Mouse (Mus musculus): ENCODE results near the gene Dock10. TPM values are rescaled to one million over a fixed set of nuclear protein-coding genes. Genes with fewer than 3 reads are reported as not detected.

Gene Dock10
- 2.7 and 3.3 TPM in 2 replicates for polyA plus RNA-seq (2014; fragmentation: Nextera tagmentation; extraction: Ambion mirVana)

GRCm38 (mm10) chr1:80757977-80758797, at the start of gene Dock10:
Gene Dock10, minus strand, starts transcription at chr1:80758527.
- ATAC-seq (replicated peaks; ENCODE audit: low FRiP score) = peak; percentile 84
- WGBS = under 1% methylated on average over 65 of the region's 82 CpGs
- DNase-seq (ENCODE audit: low spot score) = peak; percentile 78
- peak within 1 kb of the TSS; percentile 95 for H3K4me2 ChIP-seq (ENCODE audit: low read depth, low read length, severe bottlenecking)
- peaks cover 6% of the 10 kb centered on the region; the same call in 1 of the 2 replicates for H3K4me1 ChIP-seq (replicated peaks; ENCODE audit: control insufficient read depth, insufficient read depth, low read length)
- H3K4me3 ChIP-seq (ENCODE audit: low read depth, low read length) = peak within 1 kb of the TSS; percentile 58
- peak within 1 kb of the TSS; percentile 63 for H3K9ac ChIP-seq (ENCODE audit: low read length)
- no peaks in the 10 kb centered on the region for H3K9me3 ChIP-seq (ENCODE audit: control insufficient read depth, low read length)
- peaks cover 2% of the 10 kb centered on the region; the same call in 1 of the 2 replicates for H3K27me3 ChIP-seq (ENCODE audit: control insufficient read depth, insufficient read depth, low read length)
- no peak within 1 kb of the TSS for H3K27ac ChIP-seq (ENCODE audit: low read depth, low read length)
- H3K36me3 ChIP-seq (ENCODE audit: control insufficient read depth, insufficient read depth, low read length) = no peaks in the 10 kb centered on the region

- no peak overlapping the region for H3K27ac ChIP-seq (ENCODE audit: low read depth, low read length)
- no peak for ATAC-seq (replicated peaks; ENCODE audit: low FRiP score)
- WGBS = 74% methylated on average over 3 of the region's 3 CpGs
- no peaks in the 10 kb centered on the region for H3K36me3 ChIP-seq (ENCODE audit: control insufficient read depth, insufficient read depth, low read length)
- H3K27me3 ChIP-seq (ENCODE audit: control insufficient read depth, insufficient read depth, low read length) = no peaks in the 10 kb centered on the region
- no peak overlapping the region for H3K4me3 ChIP-seq (ENCODE audit: low read depth, low read length)
- no peaks in the 10 kb centered on the region for H3K9me3 ChIP-seq (ENCODE audit: control insufficient read depth, low read length)
- H3K4me2 ChIP-seq (ENCODE audit: low read depth, low read length, severe bottlenecking) = no peak overlapping the region
- H3K4me1 ChIP-seq (replicated peaks; ENCODE audit: control insufficient read depth, insufficient read depth, low read length) = no peaks in the 10 kb centered on the region
- H3K9ac ChIP-seq (ENCODE audit: low read length) = no peak overlapping the region
- no peak for DNase-seq (ENCODE audit: low spot score)
Observed at GRCm38 (mm10) chr1:80806835-80807398, 48.6 kb upstream of the Dock10 start.

- ATAC-seq (replicated peaks; ENCODE audit: low FRiP score) (no peak), DNase-seq (ENCODE audit: low spot score) (no peak)
- no peak overlapping the region for H3K4me3 ChIP-seq (ENCODE audit: low read depth, low read length)
- 84% methylated on average over 3 of the region's 3 CpGs for WGBS
- H3K9me3 ChIP-seq (ENCODE audit: control insufficient read depth, low read length) = no peaks in the 10 kb centered on the region
- H3K27ac ChIP-seq (ENCODE audit: low read depth, low read length) = no peak overlapping the region
- no peak overlapping the region for H3K9ac ChIP-seq (ENCODE audit: low read length)
- no peaks in the 10 kb centered on the region for H3K27me3 ChIP-seq (ENCODE audit: control insufficient read depth, insufficient read depth, low read length)
- no peaks in the 10 kb centered on the region for H3K36me3 ChIP-seq (ENCODE audit: control insufficient read depth, insufficient read depth, low read length)
- H3K4me2 ChIP-seq (ENCODE audit: low read depth, low read length, severe bottlenecking) = no peak overlapping the region
- H3K4me1 ChIP-seq (replicated peaks; ENCODE audit: control insufficient read depth, insufficient read depth, low read length) = no peaks in the 10 kb centered on the region
Observed at GRCm38 (mm10) chr1:80802023-80802422, 43.7 kb upstream of the Dock10 start.

- no peak overlapping the region for H3K27ac ChIP-seq (ENCODE audit: low read depth, low read length)
- ATAC-seq (replicated peaks; ENCODE audit: low FRiP score) (no peak), DNase-seq (ENCODE audit: low spot score) (no peak)
- H3K27me3 ChIP-seq (ENCODE audit: control insufficient read depth, insufficient read depth, low read length) = no peaks in the 10 kb centered on the region
- H3K4me3 ChIP-seq (ENCODE audit: low read depth, low read length) = no peak overlapping the region
- H3K9ac ChIP-seq (ENCODE audit: low read length) = no peak overlapping the region
- no peaks in the 10 kb centered on the region for H3K9me3 ChIP-seq (ENCODE audit: control insufficient read depth, low read length)
- 81% methylated on average over 2 of the region's 2 CpGs for WGBS
- no peak overlapping the region for H3K4me2 ChIP-seq (ENCODE audit: low read depth, low read length, severe bottlenecking)
- H3K36me3 ChIP-seq (ENCODE audit: control insufficient read depth, insufficient read depth, low read length) = no peaks in the 10 kb centered on the region
- no peaks in the 10 kb centered on the region for H3K4me1 ChIP-seq (replicated peaks; ENCODE audit: control insufficient read depth, insufficient read depth, low read length)
Observed at GRCm38 (mm10) chr1:80785066-80785779, 26.9 kb upstream of the Dock10 start.

GRCm38 (mm10) chr1:80784155-80784554, 25.8 kb upstream of the Dock10 start:
- WGBS = 72% methylated on average over 3 of the region's 3 CpGs
- DNase-seq (ENCODE audit: low spot score) = no peak

GRCm38 (mm10) chr1:80765504-80765903, 7.2 kb upstream of the Dock10 start:
- ATAC-seq (replicated peaks; ENCODE audit: low FRiP score) (no peak), DNase-seq (ENCODE audit: low spot score) (no peak)
- H3K4me1 ChIP-seq (replicated peaks; ENCODE audit: control insufficient read depth, insufficient read depth, low read length) = no peaks in the 10 kb centered on the region
- no peaks in the 10 kb centered on the region for H3K9me3 ChIP-seq (ENCODE audit: control insufficient read depth, low read length)
- 89% methylated on average over 2 of the region's 2 CpGs for WGBS
- no peak overlapping the region for H3K4me3 ChIP-seq (ENCODE audit: low read depth, low read length)
- no peak overlapping the region for H3K27ac ChIP-seq (ENCODE audit: low read depth, low read length)
- H3K27me3 ChIP-seq (ENCODE audit: control insufficient read depth, insufficient read depth, low read length) = no peaks in the 10 kb centered on the region
- no peak overlapping the region for H3K4me2 ChIP-seq (ENCODE audit: low read depth, low read length, severe bottlenecking)
- H3K36me3 ChIP-seq (ENCODE audit: control insufficient read depth, insufficient read depth, low read length) = no peaks in the 10 kb centered on the region
- H3K9ac ChIP-seq (ENCODE audit: low read length) = no peak overlapping the region

More at GRCm38 (mm10) chr1:80784155-80784554, 25.8 kb upstream of the Dock10 start:
- no peak for ATAC-seq (replicated peaks; ENCODE audit: low FRiP score)
- H3K4me2 ChIP-seq (ENCODE audit: low read depth, low read length, severe bottlenecking) = no peak overlapping the region
- no peak overlapping the region for H3K4me3 ChIP-seq (ENCODE audit: low read depth, low read length)
- no peak overlapping the region for H3K27ac ChIP-seq (ENCODE audit: low read depth, low read length)
- no peaks in the 10 kb centered on the region for H3K36me3 ChIP-seq (ENCODE audit: control insufficient read depth, insufficient read depth, low read length)
- H3K27me3 ChIP-seq (ENCODE audit: control insufficient read depth, insufficient read depth, low read length) = no peaks in the 10 kb centered on the region
- no peaks in the 10 kb centered on the region for H3K9me3 ChIP-seq (ENCODE audit: control insufficient read depth, low read length)
- H3K9ac ChIP-seq (ENCODE audit: low read length) = no peak overlapping the region
- H3K4me1 ChIP-seq (replicated peaks; ENCODE audit: control insufficient read depth, insufficient read depth, low read length) = no peaks in the 10 kb centered on the region

- DNase-seq (ENCODE audit: low spot score) (no peak), ATAC-seq (replicated peaks; ENCODE audit: low FRiP score) (no peak)
- H3K9me3 ChIP-seq (ENCODE audit: control insufficient read depth, low read length) = no peaks in the 10 kb centered on the region
- H3K4me2 ChIP-seq (ENCODE audit: low read depth, low read length, severe bottlenecking) = no peak overlapping the region
- no peak overlapping the region for H3K9ac ChIP-seq (ENCODE audit: low read length)
- no peaks in the 10 kb centered on the region for H3K4me1 ChIP-seq (replicated peaks; ENCODE audit: control insufficient read depth, insufficient read depth, low read length)
- WGBS = 72% methylated on average over 4 of the region's 4 CpGs
- H3K36me3 ChIP-seq (ENCODE audit: control insufficient read depth, insufficient read depth, low read length) = no peaks in the 10 kb centered on the region
- H3K27ac ChIP-seq (ENCODE audit: low read depth, low read length) = no peak overlapping the region
- H3K4me3 ChIP-seq (ENCODE audit: low read depth, low read length) = no peak overlapping the region
- peaks cover 2% of the 10 kb centered on the region; the same call in 1 of the 2 replicates for H3K27me3 ChIP-seq (ENCODE audit: control insufficient read depth, insufficient read depth, low read length)
Observed at GRCm38 (mm10) chr1:80763042-80763950, 5.0 kb upstream of the Dock10 start.

- ATAC-seq (replicated peaks; ENCODE audit: low FRiP score) = peak; percentile 16; the same call in 1 of the 2 replicates
- no peak overlapping the region for H3K27ac ChIP-seq (ENCODE audit: low read depth, low read length)
- 9% methylated on average over 6 of the region's 6 CpGs for WGBS
Observed at GRCm38 (mm10) chr1:80758798-80759184, 464 bp upstream of the Dock10 start.

More at GRCm38 (mm10) chr1:80758798-80759184, 464 bp upstream of the Dock10 start:
- no peak for DNase-seq (ENCODE audit: low spot score)
- peaks cover 6% of the 10 kb centered on the region; the same call in 1 of the 2 replicates for H3K4me1 ChIP-seq (replicated peaks; ENCODE audit: control insufficient read depth, insufficient read depth, low read length)
- peak overlapping the region; percentile 95 for H3K4me2 ChIP-seq (ENCODE audit: low read depth, low read length, severe bottlenecking)
- peaks cover 2% of the 10 kb centered on the region; the same call in 1 of the 2 replicates for H3K27me3 ChIP-seq (ENCODE audit: control insufficient read depth, insufficient read depth, low read length)
- H3K9ac ChIP-seq (ENCODE audit: low read length) = peak overlapping the region; percentile 63
- H3K4me3 ChIP-seq (ENCODE audit: low read depth, low read length) = peak overlapping the region; percentile 58
- H3K9me3 ChIP-seq (ENCODE audit: control insufficient read depth, low read length) = no peaks in the 10 kb centered on the region
- H3K36me3 ChIP-seq (ENCODE audit: control insufficient read depth, insufficient read depth, low read length) = no peaks in the 10 kb centered on the region

Measured in forebrain, embryonic 11.5 days (tissue).